Mouse (Mus musculus) kidney, postnatal 36 days (tissue): ENCODE data around the gene Lama5.

Source experiments
- DNase-seq, 2 experiments: peaks; one replicate each; pipeline ENCODE4 v3.0.0; 2021 to 2022; ENCODE audit warnings: mixed read lengths in 2 of 2

Lama5 gene

GRCm38 (mm10) chr2:180222250-180222649 lies 3.4 kb downstream of the Lama5 start:
- DNase-seq, result peak; percentile 50 to 75

- peak; percentile 58 to 74 for DNase-seq
Observed at GRCm38 (mm10) chr2:180221051-180221450, 4.6 kb downstream of the Lama5 start.

- peak; percentile 48 to 61 for DNase-seq
Observed at GRCm38 (mm10) chr2:180220165-180220564, 5.5 kb downstream of the Lama5 start.

DNA sequence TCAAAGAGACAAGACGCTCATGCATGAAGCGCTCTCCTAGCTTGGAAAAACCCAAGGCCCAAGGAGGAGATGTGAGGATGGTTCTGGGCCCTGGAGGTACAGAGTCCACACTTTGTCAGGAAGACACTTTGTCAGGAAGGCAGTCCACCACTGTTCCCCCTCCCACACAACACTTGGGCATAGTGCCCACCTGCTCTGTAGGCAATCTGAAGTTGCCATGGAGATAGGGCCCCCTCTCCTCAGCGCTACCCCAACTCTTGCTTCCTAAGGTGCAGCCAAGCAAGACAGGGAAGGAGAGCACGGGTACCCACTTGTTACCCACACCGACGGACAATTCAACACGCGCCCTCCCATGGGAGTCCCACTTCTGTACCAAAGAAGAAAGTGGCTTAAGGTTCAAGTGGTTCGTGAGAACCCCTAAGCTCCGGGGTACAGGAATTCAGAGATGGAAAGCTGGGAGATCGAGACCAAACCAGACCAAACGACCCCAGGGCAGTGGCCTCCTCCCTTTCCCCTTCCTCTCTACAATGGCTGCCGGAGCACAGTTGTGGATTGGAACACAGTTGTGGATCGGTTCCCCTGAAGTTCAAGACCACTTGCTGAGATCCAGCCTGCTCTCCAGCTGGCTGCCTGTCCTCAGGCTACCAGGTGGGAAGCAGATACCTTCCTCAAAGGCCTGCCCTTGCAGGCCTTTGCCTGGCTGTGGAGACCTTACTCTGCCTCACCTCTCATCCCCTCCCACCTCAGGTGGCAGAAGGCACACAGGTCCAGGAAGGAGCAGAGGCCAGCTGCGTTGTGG lies 6.3 kb downstream of the Lama5 start:
- peak in 1 of 2 experiments; percentile 49 for DNase-seq

GRCm38 (mm10) chr2:180218677-180219076 lies 7.0 kb downstream of the Lama5 start:
- DNase-seq, result peak; percentile 86 to 87

DNA sequence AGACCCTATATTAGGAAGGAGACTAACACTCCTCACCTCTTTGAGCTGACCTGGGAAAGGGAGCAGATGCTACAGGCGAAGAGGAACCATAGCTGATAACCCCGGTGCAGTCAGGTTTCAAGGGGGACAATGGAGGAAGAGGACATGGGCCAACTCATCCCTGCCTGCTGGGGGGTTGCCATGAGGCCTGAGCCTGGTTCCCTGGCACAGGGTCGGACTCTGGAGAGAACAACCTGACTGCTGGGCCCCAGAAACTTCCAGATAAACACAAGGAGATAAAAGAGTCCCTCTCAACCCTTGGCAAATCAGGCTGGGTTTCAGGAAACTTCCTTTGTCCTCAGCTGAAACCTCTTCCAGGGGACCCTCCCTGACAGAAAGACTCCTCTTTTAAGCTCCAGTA lies 7.4 kb downstream of the Lama5 start:
- peak in 1 of 2 experiments; percentile 25 for DNase-seq

DNA sequence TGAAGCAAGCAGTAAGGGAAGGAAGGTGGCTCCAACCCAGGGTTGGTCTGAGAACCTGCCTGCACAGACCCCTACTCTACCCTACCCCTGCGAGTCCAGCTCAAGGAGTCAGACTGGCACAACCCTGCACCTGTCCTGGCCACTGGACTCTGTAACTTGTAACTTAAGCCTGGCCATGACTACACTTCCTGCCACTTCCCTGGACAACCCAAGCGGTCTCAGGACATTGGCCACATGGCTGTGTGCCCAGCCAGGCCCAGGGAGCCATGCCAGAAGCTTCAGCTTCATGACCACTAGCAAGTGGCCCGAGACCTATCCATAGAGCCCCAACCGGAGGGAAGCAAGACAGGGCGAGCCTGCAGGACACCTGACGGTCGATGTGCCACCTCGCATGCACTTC lies 8.1 kb downstream of the Lama5 start:
- DNase-seq, result peak; percentile 97 to 98

GRCm38 (mm10) chr2:180216921-180217320 lies 8.7 kb downstream of the Lama5 start:
- peak in 1 of 2 experiments; percentile 41 for DNase-seq

- peak; percentile 79 to 84 for DNase-seq
Observed at GRCm38 (mm10) chr2:180215951-180216350, 9.7 kb downstream of the Lama5 start.

DNA sequence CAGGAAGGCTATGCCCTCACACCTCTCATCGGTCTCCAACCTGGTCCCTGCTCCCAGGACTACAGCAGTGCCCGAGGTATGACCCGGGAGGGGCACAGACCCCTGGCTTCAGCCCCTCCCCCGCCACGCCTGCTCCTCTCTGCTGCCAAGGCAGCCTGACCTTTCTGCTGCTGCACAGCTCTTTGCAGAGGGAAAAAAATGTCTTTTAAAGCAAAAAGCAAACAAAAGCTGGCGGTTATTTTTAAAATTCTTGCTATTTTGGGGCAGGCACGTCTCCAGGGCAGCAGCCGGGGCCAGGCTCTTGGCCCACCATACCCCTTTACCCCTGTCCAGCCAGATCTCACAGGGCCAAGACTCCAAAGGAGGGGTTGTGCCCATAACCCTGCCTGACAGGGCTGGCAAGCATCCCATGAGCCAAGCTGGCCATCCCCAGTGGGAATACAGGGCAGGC lies 10.6 kb downstream of the Lama5 start:
- DNase-seq, result peak; percentile 62 to 83

GRCm38 (mm10) chr2:180214352-180214978 lies 11.2 kb downstream of the Lama5 start:
- DNase-seq, result peak; percentile 66 to 78

DNA sequence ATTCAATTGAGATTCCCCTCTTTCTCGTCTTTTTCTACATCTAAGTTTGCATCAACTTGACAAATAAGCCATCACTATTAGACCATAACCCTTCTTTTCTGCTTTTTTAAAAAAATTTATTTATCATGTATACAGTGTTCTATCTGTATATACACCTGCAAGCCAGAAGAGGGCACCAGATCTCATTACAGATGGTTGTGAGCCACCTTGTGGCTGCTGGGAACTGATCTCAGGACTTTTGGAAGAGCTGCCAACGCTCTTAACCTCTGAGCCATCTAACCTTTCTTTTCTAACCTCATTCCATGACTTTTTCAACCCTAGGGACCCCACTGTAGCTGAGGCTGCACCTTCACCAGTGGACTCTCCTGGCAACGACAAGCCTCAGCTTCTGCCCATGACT lies 13.4 kb downstream of the Lama5 start:
- DNase-seq, result no peak

GRCm38 (mm10) chr2:180208976-180209375 lies 16.7 kb downstream of the Lama5 start:
- no peak for DNase-seq

DNA sequence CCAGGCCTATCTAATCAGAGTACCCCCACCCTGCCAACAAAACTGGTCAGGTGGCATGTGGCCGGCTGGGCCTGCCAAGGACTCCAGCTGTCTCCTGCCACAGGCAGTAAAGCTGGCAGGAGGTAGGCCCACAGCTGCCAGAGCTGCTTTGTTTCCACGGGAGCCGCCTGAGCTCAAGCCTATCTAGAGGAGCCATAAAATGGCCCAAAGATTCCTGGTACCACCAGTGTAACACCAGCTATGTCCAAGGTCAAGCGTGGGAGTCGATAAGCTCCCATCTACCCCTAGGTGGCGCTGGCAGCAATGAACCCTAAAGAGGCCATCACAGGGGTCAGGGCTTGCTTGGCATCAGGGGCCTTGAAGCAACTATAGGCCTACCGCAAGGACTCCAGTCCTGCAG lies 17.8 kb downstream of the Lama5 start:
- peak; percentile 77 to 85 for DNase-seq

GRCm38 (mm10) chr2:180205956-180206280 lies 19.7 kb downstream of the Lama5 start:
- DNase-seq, result no peak

DNA sequence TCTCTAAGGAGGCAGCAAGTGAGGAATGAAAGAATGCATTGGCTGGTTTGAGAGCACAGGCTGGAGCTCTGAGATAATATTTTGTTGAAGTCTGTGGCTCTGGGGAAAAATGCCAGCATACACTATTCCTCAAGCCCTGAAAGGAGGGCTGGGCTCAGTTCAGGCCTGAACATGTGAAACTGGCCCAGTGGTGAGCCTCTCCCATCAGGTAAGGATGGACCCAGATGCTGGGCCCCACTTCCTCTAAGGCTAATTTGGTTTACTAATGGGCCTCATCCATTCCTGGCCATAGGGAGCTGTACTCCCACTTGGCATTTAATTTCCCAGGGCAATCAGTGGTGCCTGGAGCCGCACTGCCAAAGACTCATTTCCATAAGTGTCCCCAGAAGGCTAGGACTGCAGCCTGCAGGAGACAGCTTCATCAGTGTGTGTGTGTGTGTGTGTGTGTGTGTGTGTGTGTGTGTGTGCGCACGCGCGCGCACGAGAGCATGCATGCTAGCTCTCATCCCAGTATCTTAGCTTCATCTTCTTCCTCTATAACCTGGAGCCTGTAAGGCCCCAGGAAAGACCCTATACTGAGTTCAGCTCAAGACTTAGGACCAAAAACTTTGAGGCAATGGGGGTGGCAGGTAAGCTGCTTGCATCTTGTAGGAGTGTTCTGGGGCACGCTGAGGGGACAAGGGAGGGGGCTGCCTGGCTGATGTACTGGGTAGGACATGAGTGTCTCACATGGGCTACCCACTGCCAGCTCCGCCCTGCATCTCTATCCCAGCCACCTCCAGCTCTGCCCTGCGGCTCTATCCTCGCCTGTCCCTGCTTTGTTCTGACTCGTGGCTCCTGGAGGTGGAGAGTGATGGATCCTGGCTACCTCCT lies 20.3 kb downstream of the Lama5 start:
- no peak for DNase-seq

- DNase-seq, result no peak
Observed at GRCm38 (mm10) chr2:180204501-180204900, 21.2 kb downstream of the Lama5 start.

DNA sequence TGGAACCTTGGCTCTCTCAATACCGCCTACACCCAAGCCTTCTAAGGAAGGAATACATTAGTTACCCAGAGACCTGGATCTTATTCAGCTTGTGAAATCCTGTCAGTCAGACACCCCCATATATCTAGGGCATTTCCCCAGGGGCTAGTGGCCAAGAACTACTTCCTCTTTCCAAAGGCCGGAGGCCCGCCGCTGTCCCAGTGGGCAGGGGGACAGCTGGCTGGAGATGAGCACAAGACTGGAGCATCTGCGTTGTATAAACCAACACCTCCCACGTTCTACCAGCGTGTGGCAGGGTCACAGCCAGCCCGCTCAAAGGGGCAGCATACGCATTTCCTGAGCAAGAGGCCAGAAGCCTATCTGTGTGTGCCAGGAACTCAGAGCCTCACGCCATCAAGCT lies 22.9 kb downstream of the Lama5 start:
- no peak for DNase-seq

GRCm38 (mm10) chr2:180202263-180202662 lies 23.4 kb downstream of the Lama5 start:
- DNase-seq, result no peak

DNA sequence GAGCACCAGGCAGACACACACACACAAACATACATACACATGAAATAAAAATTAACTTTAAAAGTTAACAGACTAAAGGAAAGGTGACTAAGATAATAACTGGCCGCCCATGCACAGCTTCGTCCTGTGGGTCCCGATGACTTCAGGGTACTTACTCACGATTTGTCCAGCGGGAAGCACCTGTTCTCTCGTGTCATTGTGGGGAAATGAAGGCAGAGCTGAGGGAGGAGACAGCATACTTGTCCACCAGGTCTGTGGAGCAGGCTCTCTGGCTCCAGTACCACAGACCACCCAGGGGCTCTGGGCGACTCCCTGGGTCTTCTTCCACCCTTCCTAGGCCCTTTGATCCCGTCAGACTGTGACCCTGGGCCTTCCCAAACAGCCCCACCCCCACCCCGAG lies 24.4 kb downstream of the Lama5 start:
- no peak for DNase-seq

GRCm38 (mm10) chr2:180200681-180201080 lies 25.0 kb downstream of the Lama5 start:
- no peak for DNase-seq

GRCm38 (mm10) chr2:180198782-180199181 lies 26.9 kb downstream of the Lama5 start:
- DNase-seq, result no peak

- no peak for DNase-seq
Observed at GRCm38 (mm10) chr2:180197323-180198037, 28.2 kb downstream of the Lama5 start.
